Mouse (Mus musculus) erythroblast, embryonic 14.5 days (primary cell): ENCODE data around the gene Ubash3b.

Source experiments
- GATA1 ChIP-seq: IDR thresholded peaks from 2 replicates; pipeline ENCODE4 v1.6.1; 2012; ENCODE audit warnings: low read length, inconsistent platforms, mixed read lengths
- TAL1 ChIP-seq: IDR thresholded peaks from 3 replicates; pipeline ENCODE4 v1.6.1; 2012; ENCODE audit warnings: low read length, inconsistent platforms, mixed read lengths

GRCm38 (mm10) chr9:41126723-41127122, 34.8 kb downstream of the Ubash3b start:
- TF ChIP-seq TAL1 (no peak), GATA1 (no peak)
